In genomic region chr4:97820474-97821259, GRCm38 (mm10) we compare ENCODE assay signal across 33 mouse cellular contexts. TPM values are rescaled to one million over a fixed set of nuclear protein-coding genes. Genes with fewer than 3 reads are reported as not detected.
DNase-seq lines count a peak whose midpoint lies in the region; ATAC-seq and TF ChIP-seq lines count a peak whose summit lies in the region.
"Had no signal": no experiment of that assay in that cellular context is flagged by ENCODE, and none has a peak within 500 bp of the region (broad histone marks: within the 10 kb centered on the region; RNA-seq: fewer than 3 reads in every experiment).

No protein-coding gene starts in this region.

- 66% methylated on average over 4 of the region's 4 CpGs for WGBS in heart, postnatal 0 days
- WGBS in liver, embryonic 16.5 days (ENCODE audit: insufficient replicate concordance), result 55% methylated on average over 4 of the region's 4 CpGs
- WGBS in liver, embryonic 11.5 days, result 75% methylated on average over 4 of the region's 4 CpGs
- 53% methylated on average over 4 of the region's 4 CpGs for WGBS in liver, postnatal 0 days (ENCODE audit: insufficient replicate concordance)
- 82% methylated on average over 4 of the region's 4 CpGs for WGBS in forebrain, embryonic 12.5 days

- H3K4me3 ChIP-seq in heart, postnatal 0 days (ENCODE audit: low read depth, low read length), result no peak overlapping the region
- H3K4me3 ChIP-seq in liver, embryonic 16.5 days (ENCODE audit: low read depth, low read length), result no peak overlapping the region
- no peak overlapping the region for H3K4me3 ChIP-seq in liver, embryonic 11.5 days (ENCODE audit: low read depth, low read length)
- no peak overlapping the region for H3K4me3 ChIP-seq in liver, postnatal 0 days (ENCODE audit: low read depth, low read length)
- no peak overlapping the region for H3K4me3 ChIP-seq in forebrain, embryonic 12.5 days (replicated peaks)
- H3K4me3 ChIP-seq: embryonic facial prominence, embryonic 12.5 days; forebrain, embryonic 15.5 days; heart, embryonic 10.5 days; heart, embryonic 15.5 days; limb, embryonic 13.5 days; megakaryocyte, embryonic 14.5 days; midbrain, embryonic 12.5 days; myocyte; neural tube, embryonic 13.5 days; stomach, embryonic 15.5 days had no signal

- no peaks in the 10 kb centered on the region for H3K27me3 ChIP-seq in heart, postnatal 0 days (ENCODE audit: control insufficient read depth, insufficient read depth, low read length)
- H3K27me3 ChIP-seq in liver, embryonic 16.5 days (ENCODE audit: control insufficient read depth, insufficient read depth, low read depth, low read length), result no peaks in the 10 kb centered on the region
- no peaks in the 10 kb centered on the region for H3K27me3 ChIP-seq in liver, embryonic 11.5 days (replicated peaks; ENCODE audit: control insufficient read depth, insufficient read depth, low read length)
- H3K27me3 ChIP-seq in liver, postnatal 0 days (ENCODE audit: insufficient read depth, low read length), result no peaks in the 10 kb centered on the region
- H3K27me3 ChIP-seq in forebrain, embryonic 12.5 days, result no peaks in the 10 kb centered on the region
- H3K27me3 ChIP-seq: embryonic facial prominence, embryonic 12.5 days; forebrain, embryonic 15.5 days; heart, embryonic 15.5 days; limb, embryonic 13.5 days; neural tube, embryonic 13.5 days; Patski; stomach, embryonic 15.5 days had no signal

- H3K9me3 ChIP-seq in heart, postnatal 0 days (replicated peaks; ENCODE audit: control insufficient read depth, low read length), result no peaks in the 10 kb centered on the region
- H3K9me3 ChIP-seq in liver, embryonic 16.5 days (replicated peaks; ENCODE audit: control insufficient read depth, low read length), result no peaks in the 10 kb centered on the region
- H3K9me3 ChIP-seq in liver, embryonic 11.5 days (ENCODE audit: control insufficient read depth, low read length), result no peaks in the 10 kb centered on the region
- H3K9me3 ChIP-seq in liver, postnatal 0 days (ENCODE audit: low read length), result no peaks in the 10 kb centered on the region
- H3K9me3 ChIP-seq in forebrain, embryonic 12.5 days, result no peaks in the 10 kb centered on the region
- H3K9me3 ChIP-seq: embryonic facial prominence, embryonic 12.5 days; forebrain, embryonic 15.5 days; heart, embryonic 10.5 days; heart, embryonic 15.5 days; limb, embryonic 13.5 days; megakaryocyte, embryonic 14.5 days; midbrain, embryonic 12.5 days; neural tube, embryonic 13.5 days; stomach, embryonic 15.5 days had no signal

- no peak for TF ChIP-seq EP300 in heart, postnatal 0 days (IDR thresholded peaks at IDR 0.05; ENCODE audit: low read depth)
- peak; percentile 84 for TF ChIP-seq EP300 in liver, postnatal 0 days (IDR thresholded peaks at IDR 0.05; ENCODE audit: low read depth)

- peak; percentile 57 for DNase-seq in adrenal gland, adult 2 months
- no peak for DNase-seq in adrenal gland, postnatal 25 days
- DNase-seq in heart, postnatal 0 days (ENCODE audit: low spot score), result no peak
- DNase-seq in heart, postnatal 14 days, result no peak
- DNase-seq in liver, embryonic 11.5 days (ENCODE audit: low spot score), result no peak
- DNase-seq in liver, postnatal 0 days, result no peak
- DNase-seq: cerebellum, adult 11-12 months; cerebellum, adult 9-11 months; embryo, embryonic 11 days; kidney, adult 18-20 months; kidney, postnatal 4 days; lung, adult 18-20 months; lung, postnatal 4 days; retina, postnatal 1 day; right cerebral cortex, postnatal 14 days had no signal

- H3K4me1 ChIP-seq in heart, postnatal 0 days (ENCODE audit: control insufficient read depth, insufficient read depth), result peaks cover 57% of the 10 kb centered on the region
- H3K4me1 ChIP-seq in liver, embryonic 16.5 days (ENCODE audit: control insufficient read depth, low read depth, low read length), result no peaks in the 10 kb centered on the region
- H3K4me1 ChIP-seq in liver, embryonic 11.5 days (replicated peaks; ENCODE audit: control insufficient read depth, insufficient read depth, low read length), result no peaks in the 10 kb centered on the region; the same call in 1 of the 2 replicates
- H3K4me1 ChIP-seq in liver, postnatal 0 days (ENCODE audit: insufficient read depth), result peaks cover 23% of the 10 kb centered on the region
- H3K4me1 ChIP-seq in forebrain, embryonic 12.5 days, result peaks cover 28% of the 10 kb centered on the region
- H3K4me1 ChIP-seq: megakaryocyte, embryonic 14.5 days had no signal

- H3K4me2 ChIP-seq in heart, postnatal 0 days (ENCODE audit: low read depth, low read length), result no peak overlapping the region
- H3K4me2 ChIP-seq in liver, embryonic 16.5 days (ENCODE audit: low read depth, low read length), result no peak overlapping the region
- H3K4me2 ChIP-seq in liver, embryonic 11.5 days, result no peak overlapping the region
- H3K4me2 ChIP-seq in liver, postnatal 0 days (ENCODE audit: low read depth, low read length), result no peak overlapping the region
- H3K4me2 ChIP-seq in forebrain, embryonic 12.5 days, result no peak overlapping the region
- H3K4me2 ChIP-seq: embryonic facial prominence, embryonic 12.5 days; forebrain, embryonic 15.5 days; heart, embryonic 15.5 days; hindbrain, embryonic 14.5 days; limb, embryonic 13.5 days; midbrain, embryonic 12.5 days; neural tube, embryonic 13.5 days; stomach, embryonic 15.5 days had no signal

- peak overlapping the region; percentile 47; the same call in 1 of the 2 replicates for H3K27ac ChIP-seq in heart, postnatal 0 days (ENCODE audit: low read depth)
- H3K27ac ChIP-seq in liver, embryonic 16.5 days (ENCODE audit: low read length), result no peak overlapping the region
- H3K27ac ChIP-seq in liver, embryonic 11.5 days (ENCODE audit: low read depth, low read length), result no peak overlapping the region
- peak overlapping the region; percentile 89 for H3K27ac ChIP-seq in liver, postnatal 0 days (ENCODE audit: low read depth)
- H3K27ac ChIP-seq in forebrain, embryonic 12.5 days, result no peak overlapping the region
- H3K27ac ChIP-seq: embryonic facial prominence, embryonic 12.5 days; forebrain, embryonic 15.5 days; heart, embryonic 10.5 days; heart, embryonic 15.5 days; hindbrain, embryonic 14.5 days; kidney, postnatal 0 days; limb, embryonic 13.5 days; midbrain, embryonic 12.5 days; neural tube, embryonic 13.5 days; stomach, embryonic 15.5 days had no signal

- no peak overlapping the region for H3K9ac ChIP-seq in heart, postnatal 0 days (replicated peaks; ENCODE audit: low read depth, low read length)
- H3K9ac ChIP-seq in liver, embryonic 16.5 days (ENCODE audit: low read depth, low read length), result no peak overlapping the region
- H3K9ac ChIP-seq in liver, embryonic 11.5 days (ENCODE audit: low read depth, low read length), result no peak overlapping the region
- H3K9ac ChIP-seq in liver, postnatal 0 days (replicated peaks), result no peak overlapping the region
- no peak overlapping the region for H3K9ac ChIP-seq in forebrain, embryonic 12.5 days
- H3K9ac ChIP-seq: embryonic facial prominence, embryonic 12.5 days; forebrain, embryonic 15.5 days; heart, embryonic 15.5 days; hindbrain, embryonic 14.5 days; limb, embryonic 13.5 days; midbrain, embryonic 12.5 days; neural tube, embryonic 13.5 days; stomach, embryonic 15.5 days had no signal

- no peak for ATAC-seq in heart, postnatal 0 days (ENCODE audit: insufficient read depth, low read depth)
- peak; percentile 75 for ATAC-seq in liver, embryonic 16.5 days (ENCODE audit: low read depth)
- no peak for ATAC-seq in liver, embryonic 11.5 days (replicated peaks; ENCODE audit: low FRiP score)
- peak; percentile 93 for ATAC-seq in liver, postnatal 0 days
- no peak for ATAC-seq in forebrain, embryonic 12.5 days (ENCODE audit: low FRiP score)
- ATAC-seq: forebrain, embryonic 15.5 days; lung, postnatal 0 days; Patski had no signal

- intact Hi-C loops in heart, postnatal 14 days (cut with DNase I), result no loop called here

- no peak for TF ChIP-seq CTCF in heart, postnatal 0 days (IDR thresholded peaks at IDR 0.05; ENCODE audit: low read depth)
- TF ChIP-seq CTCF in liver, postnatal 0 days (IDR thresholded peaks at IDR 0.05; ENCODE audit: low read depth), result no peak

- no peaks in the 10 kb centered on the region for H3K36me3 ChIP-seq in heart, postnatal 0 days (replicated peaks; ENCODE audit: control insufficient read depth, insufficient read depth, low read length)
- H3K36me3 ChIP-seq in liver, embryonic 16.5 days (ENCODE audit: control insufficient read depth, insufficient read depth), result no peaks in the 10 kb centered on the region
- no peaks in the 10 kb centered on the region for H3K36me3 ChIP-seq in liver, embryonic 11.5 days (ENCODE audit: control insufficient read depth, insufficient read depth, low read length)
- no peaks in the 10 kb centered on the region for H3K36me3 ChIP-seq in liver, postnatal 0 days (replicated peaks; ENCODE audit: insufficient read depth, low read length)
- H3K36me3 ChIP-seq in forebrain, embryonic 12.5 days (replicated peaks), result no peaks in the 10 kb centered on the region
- H3K36me3 ChIP-seq: embryonic facial prominence, embryonic 12.5 days; forebrain, embryonic 15.5 days; heart, embryonic 10.5 days; heart, embryonic 15.5 days; limb, embryonic 13.5 days; midbrain, embryonic 12.5 days; neural tube, embryonic 13.5 days; stomach, embryonic 15.5 days had no signal

RNA-seq across cellular contexts. Expression of gene E130114P18Rik, which starts 42.8 kb away (rescaled TPM):
- not detected for total RNA-seq in adrenal gland, adult 2 months (2021)
- 0.07 TPM in 1 of 2 replicates, not detected in the other for polyA plus RNA-seq in adrenal gland, adult 2 months (2012; rRNA removed)
- 1.1 TPM in 1 of 2 replicates, not detected in the other for total RNA-seq in adrenal gland, postnatal 25 days (2021)
- total RNA-seq in heart, postnatal 0 days (2014; rRNA removed; ENCODE audit: low replicate concordance), result not detected in 2 replicates
- 0.45 and 0.52 TPM in 2 replicates for polyA plus RNA-seq in heart, postnatal 0 days (2015; fragmentation: Nextera tagmentation; extraction: Ambion mirVana)
- not detected for total RNA-seq in heart, postnatal 14 days (2021)
- 0.08 TPM in 1 of 2 replicates, not detected in the other for polyA plus RNA-seq in liver, embryonic 16.5 days (2015; fragmentation: Nextera tagmentation; extraction: Ambion mirVana)
- 0.60 and 0.68 TPM in 2 replicates for polyA plus RNA-seq in liver, embryonic 11.5 days (2014; fragmentation: Nextera tagmentation; extraction: Ambion mirVana)
- not detected in 2 replicates for polyA plus RNA-seq in liver, postnatal 0 days (2015; fragmentation: Nextera tagmentation; extraction: Ambion mirVana)
- 50.8 and 52.3 TPM in 2 replicates for polyA plus RNA-seq in forebrain, embryonic 12.5 days (2016; fragmentation: Nextera tagmentation; extraction: Ambion mirVana)
- total RNA-seq: hematopoietic stem cell, adult 5-6 weeks; MEL had no signal
- polyA plus RNA-seq: myocyte had no signal

RNA-seq across cellular contexts. Expression of gene Nfia, which starts 48.1 kb away (rescaled TPM):
- 100 to 1,000 TPM; 132 to 174 TPM for total RNA-seq in adrenal gland, adult 2 months (2021)
- polyA plus RNA-seq in adrenal gland, adult 2 months (2012; rRNA removed), result 60.7 and 83.3 TPM in 2 replicates
- total RNA-seq in adrenal gland, postnatal 25 days (2021), result 166 and 206 TPM in 2 replicates
- 76.5 and 114 TPM in 2 replicates for total RNA-seq in heart, postnatal 0 days (2014; rRNA removed; ENCODE audit: low replicate concordance)
- polyA plus RNA-seq in heart, postnatal 0 days (2015; fragmentation: Nextera tagmentation; extraction: Ambion mirVana), result 53.2 and 53.8 TPM in 2 replicates
- 100 to 1,000 TPM; 159 to 170 TPM for total RNA-seq in heart, postnatal 14 days (2021)
- polyA plus RNA-seq in liver, embryonic 16.5 days (2015; fragmentation: Nextera tagmentation; extraction: Ambion mirVana), result 4.2 and 5.7 TPM in 2 replicates
- polyA plus RNA-seq in liver, embryonic 11.5 days (2014; fragmentation: Nextera tagmentation; extraction: Ambion mirVana), result 8.7 and 11.3 TPM in 2 replicates
- 9.9 TPM in 2 replicates for polyA plus RNA-seq in liver, postnatal 0 days (2015; fragmentation: Nextera tagmentation; extraction: Ambion mirVana)
- polyA plus RNA-seq in forebrain, embryonic 12.5 days (2016; fragmentation: Nextera tagmentation; extraction: Ambion mirVana), result 62.1 and 67.2 TPM in 2 replicates

Comparison
In these comparisons a context has a peak if more than half of its experiments do, and no peak if none do; other contexts are left out.
1. ATAC-seq: peak in liver, embryonic 16.5 days (single experiment) and liver, postnatal 0 days (single experiment); none in heart, postnatal 0 days (single experiment), liver, embryonic 11.5 days (single experiment) and forebrain, embryonic 12.5 days (single experiment).
2. H3K27ac ChIP-seq: peak in heart, postnatal 0 days (single experiment) and liver, postnatal 0 days (single experiment); none in liver, embryonic 16.5 days (single experiment), liver, embryonic 11.5 days (single experiment) and forebrain, embryonic 12.5 days (single experiment).
3. RNA of gene E130114P18Rik, which starts 42.8 kb away (polyA plus RNA-seq): 50.8 to 52.3 TPM in forebrain, embryonic 12.5 days; 0.60 to 0.68 TPM in liver, embryonic 11.5 days, 0.45 to 0.52 TPM in heart, postnatal 0 days, 0.08 TPM in liver, embryonic 16.5 days, 0.07 TPM in adrenal gland, adult 2 months and not detected in liver, postnatal 0 days; every median in the first group is over 10 times any median in the second.